Mouse (Mus musculus): ENCODE measurements around the gene Hoxd10. TPM values are rescaled to one million over a fixed set of nuclear protein-coding genes. Genes with fewer than 3 reads are reported as not detected.

Gene Hoxd10
- total RNA-seq, 2 experiments from 2014 or later = 0.22 TPM; not detected in 1

- intact Hi-C loops (cut with DNase I) = no loop called here
- DNase-seq = no peak
Observed at GRCm38 (mm10) chr2:74679596-74679971, 12.1 kb upstream of the Hoxd10 start.

GRCm38 (mm10) chr2:74679980-74680379 lies 11.7 kb upstream of the Hoxd10 start:
- intact Hi-C loops (cut with DNase I) = no loop called here
- no peak for DNase-seq

- no peak for DNase-seq
Observed at GRCm38 (mm10) chr2:74680561-74681398, 10.9 kb upstream of the Hoxd10 start.

GRCm38 (mm10) chr2:74681594-74682531 lies 9.9 kb upstream of the Hoxd10 start:
- no peak for DNase-seq
- intact Hi-C loops (cut with DNase I) = no loop called here

More at GRCm38 (mm10) chr2:74680561-74681398, 10.9 kb upstream of the Hoxd10 start:
- intact Hi-C loops (cut with DNase I) = no loop called here

- DNase-seq = no peak
- intact Hi-C loops (cut with DNase I) = no loop called here
Observed at GRCm38 (mm10) chr2:74682796-74683195, 8.9 kb upstream of the Hoxd10 start.

- intact Hi-C loops (cut with DNase I) = no loop called here
- DNase-seq = no peak
Observed at GRCm38 (mm10) chr2:74683471-74683951, 8.2 kb upstream of the Hoxd10 start.

GRCm38 (mm10) chr2:74684106-74684505 lies 7.6 kb upstream of the Hoxd10 start:
- intact Hi-C loops (cut with DNase I) = no loop called here
- DNase-seq = no peak

GRCm38 (mm10) chr2:74685059-74685603 lies 6.6 kb upstream of the Hoxd10 start:
- intact Hi-C loops (cut with DNase I) = no loop called here
- DNase-seq = no peak

- DNase-seq = peak in 1 of 2 experiments; percentile 61
Observed at GRCm38 (mm10) chr2:74686301-74686987, 5.3 kb upstream of the Hoxd10 start.

GRCm38 (mm10) chr2:74686988-74687697 lies 4.6 kb upstream of the Hoxd10 start:
- intact Hi-C loops (cut with DNase I) = no loop called here

More at GRCm38 (mm10) chr2:74686301-74686987, 5.3 kb upstream of the Hoxd10 start:
- intact Hi-C loops (cut with DNase I) = no loop called here

GRCm38 (mm10) chr2:74687698-74688555 lies 3.8 kb upstream of the Hoxd10 start:
- DNase-seq = no peak
- intact Hi-C loops (cut with DNase I) = no loop called here

More at GRCm38 (mm10) chr2:74686988-74687697, 4.6 kb upstream of the Hoxd10 start:
- no peak for DNase-seq

GRCm38 (mm10) chr2:74688795-74689573 lies 2.7 kb upstream of the Hoxd10 start:
- no peak for DNase-seq
- intact Hi-C loops (cut with DNase I) = no loop called here

- intact Hi-C loops (cut with DNase I) = loop anchor here (10.0 kb wide), 1 partner anchor 1415 kb away; the partner anchor contains the start of gene Sp9
- no peak for DNase-seq
Observed at GRCm38 (mm10) chr2:74689574-74690337, 2.0 kb upstream of the Hoxd10 start.

GRCm38 (mm10) chr2:74690338-74690716 lies 1.4 kb upstream of the Hoxd10 start:
- DNase-seq = no peak
- intact Hi-C loops (cut with DNase I) = loop anchor here (10.0 kb wide), 1 partner anchor 1416 kb away; the partner anchor contains the start of gene Sp9

GRCm38 (mm10) chr2:74691995-74692807 lies 477 bp downstream of the Hoxd10 start:
- DNase-seq = no peak
- intact Hi-C loops (cut with DNase I) = loop anchor here (10.0 kb wide), 1 partner anchor 1417 kb away; the partner anchor contains the start of gene Sp9

Data from heart, postnatal 36 days (tissue).